Mouse (Mus musculus) lung, postnatal 0 days (tissue): ENCODE results near the gene Nckap5.

ENCODE experiments used
- CTCF ChIP-seq: IDR thresholded peaks from 2 replicates; pipeline ENCODE4 v1.5.1; 2016; ENCODE audit warnings: antibody characterized with exemption, mild to moderate bottlenecking
- EP300 ChIP-seq: IDR thresholded peaks from 2 replicates; pipeline ENCODE4 v1.6.1; 2016; ENCODE audit warnings: antibody characterized with exemption, mild to moderate bottlenecking, control low read depth

GRCm38 (mm10) chr1:126027536-126027935 lies 803.1 kb downstream of the Nckap5 start:
- TF ChIP-seq CTCF (no peak), EP300 (no peak)
